Mouse (Mus musculus): ENCODE measurements around the gene Nell1.
"Not testable (repeated sequence)": the region's sequence is repeated elsewhere in the genome, so short reads cannot be mapped to it uniquely, and the experiment has no call there.

The Nell1 gene

GRCm38 (mm10) chr7:49974841-49975440 is at the start of gene Nell1:
TSS of gene Nell1 (plus strand) at chr7:49974864.
- DNase-seq (ENCODE audit: low spot score in 2 of 2) = peak; percentile 24 to 45

- DNase-seq (ENCODE audit: low spot score in 2 of 2) = no peak
Measured at GRCm38 (mm10) chr7:49928571-49928970, 46.1 kb upstream of the Nell1 start.

GRCm38 (mm10) chr7:49929999-49930398 is 44.7 kb upstream of the Nell1 start:
- no peak for DNase-seq (ENCODE audit: low spot score in 2 of 2)

- DNase-seq (ENCODE audit: low spot score in 2 of 2) = not testable (repeated sequence)
Measured at GRCm38 (mm10) chr7:49933386-49934115, 41.1 kb upstream of the Nell1 start.

- peak; percentile 28 to 45 for DNase-seq (ENCODE audit: low spot score in 2 of 2)
Measured at GRCm38 (mm10) chr7:49936821-49937220, 37.8 kb upstream of the Nell1 start.

- DNase-seq (ENCODE audit: low spot score in 2 of 2) = no peak
Measured at GRCm38 (mm10) chr7:49942023-49942422, 32.6 kb upstream of the Nell1 start.

GRCm38 (mm10) chr7:49942490-49942889 is 32.2 kb upstream of the Nell1 start:
- no peak for DNase-seq (ENCODE audit: low spot score in 2 of 2)

- DNase-seq (ENCODE audit: low spot score in 2 of 2) = no peak
Measured at GRCm38 (mm10) chr7:49946691-49947090, 28.0 kb upstream of the Nell1 start.

GRCm38 (mm10) chr7:49953546-49954181 is 21.0 kb upstream of the Nell1 start:
- DNase-seq (ENCODE audit: low spot score in 2 of 2) = peak; percentile 22 to 36

- DNase-seq (ENCODE audit: low spot score in 2 of 2) = no peak
Measured at GRCm38 (mm10) chr7:49954834-49955233, 19.8 kb upstream of the Nell1 start.

GRCm38 (mm10) chr7:49957142-49957541 is 17.5 kb upstream of the Nell1 start:
- DNase-seq (ENCODE audit: low spot score in 2 of 2) = no peak

GRCm38 (mm10) chr7:49963764-49964163 is 10.9 kb upstream of the Nell1 start:
- no peak for DNase-seq (ENCODE audit: low spot score in 2 of 2)

- DNase-seq (ENCODE audit: low spot score in 2 of 2) = no peak
Measured at GRCm38 (mm10) chr7:49969516-49969915, 5.1 kb upstream of the Nell1 start.

- peak; percentile 52 to 58 for DNase-seq (ENCODE audit: low spot score in 2 of 2)
Measured at GRCm38 (mm10) chr7:49975441-49976121, 917 bp downstream of the Nell1 start.

- DNase-seq (ENCODE audit: low spot score in 2 of 2) = peak in 1 of 2 experiments; percentile 12
Measured at GRCm38 (mm10) chr7:49981511-49982227, 7.0 kb downstream of the Nell1 start.

DNA sequence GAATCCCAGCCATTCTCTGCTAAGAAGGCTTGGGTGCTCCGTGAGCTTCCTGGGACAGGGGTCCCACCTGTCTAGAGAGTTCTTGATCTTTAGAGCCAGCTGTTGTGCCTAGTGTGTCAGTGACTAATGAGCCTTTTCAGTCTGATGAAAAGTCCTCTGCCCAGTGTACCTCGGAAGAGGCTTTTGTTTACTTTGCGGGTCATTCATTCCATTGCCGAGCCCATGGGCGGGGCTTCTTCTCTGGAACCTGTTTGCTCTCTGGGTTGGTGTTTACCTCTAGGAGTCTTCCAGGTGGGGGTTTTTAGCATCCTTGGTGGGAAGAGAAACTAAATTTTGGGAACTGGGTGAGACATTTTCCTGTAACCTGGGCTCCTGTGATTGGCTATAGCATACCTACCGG is 10.0 kb downstream of the Nell1 start:
- DNase-seq (ENCODE audit: low spot score in 2 of 2) = no peak

DNA sequence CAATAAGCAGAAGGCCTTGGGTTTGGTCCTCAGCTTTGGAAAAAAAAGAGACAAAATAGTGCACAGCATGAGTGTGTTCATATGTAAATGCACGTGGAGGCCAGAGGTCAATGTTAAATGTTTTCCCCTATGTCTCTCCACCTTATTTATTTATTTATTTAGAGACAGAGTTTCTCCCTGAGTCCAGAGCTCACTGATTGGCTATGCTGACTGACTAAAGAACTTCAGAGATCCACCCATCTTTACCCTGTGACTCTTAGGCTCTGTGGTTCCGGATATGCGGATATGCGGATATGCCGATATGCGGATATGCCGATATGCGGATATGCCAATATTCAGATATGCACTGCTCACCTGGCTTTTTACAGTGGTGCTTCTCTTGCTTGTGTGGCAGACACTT is 11.3 kb downstream of the Nell1 start:
- no peak for DNase-seq (ENCODE audit: low spot score in 2 of 2)

- no peak for DNase-seq (ENCODE audit: low spot score in 2 of 2)
Measured at GRCm38 (mm10) chr7:49999321-49999720, 24.7 kb downstream of the Nell1 start.

DNA sequence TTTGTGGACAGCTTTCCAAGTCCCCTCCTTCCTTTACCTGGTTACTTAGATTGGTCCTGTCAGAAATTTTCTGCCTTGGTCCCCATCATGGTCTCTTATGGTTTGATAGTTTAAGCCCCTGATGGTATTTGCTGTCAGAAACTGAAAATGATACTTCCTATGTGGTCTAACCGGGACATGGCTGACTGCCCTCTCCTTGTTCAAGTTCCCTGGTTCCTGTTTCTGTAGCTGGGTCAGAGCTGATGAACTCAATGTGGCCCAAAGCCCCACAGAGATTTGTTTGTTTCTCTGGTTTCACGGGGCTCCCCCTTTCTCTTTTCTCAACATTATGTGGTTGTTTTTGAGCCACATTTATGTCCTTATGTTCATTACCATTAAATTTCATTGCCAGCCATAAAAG is 30.6 kb downstream of the Nell1 start:
- no peak for DNase-seq (ENCODE audit: low spot score in 2 of 2)

DNA sequence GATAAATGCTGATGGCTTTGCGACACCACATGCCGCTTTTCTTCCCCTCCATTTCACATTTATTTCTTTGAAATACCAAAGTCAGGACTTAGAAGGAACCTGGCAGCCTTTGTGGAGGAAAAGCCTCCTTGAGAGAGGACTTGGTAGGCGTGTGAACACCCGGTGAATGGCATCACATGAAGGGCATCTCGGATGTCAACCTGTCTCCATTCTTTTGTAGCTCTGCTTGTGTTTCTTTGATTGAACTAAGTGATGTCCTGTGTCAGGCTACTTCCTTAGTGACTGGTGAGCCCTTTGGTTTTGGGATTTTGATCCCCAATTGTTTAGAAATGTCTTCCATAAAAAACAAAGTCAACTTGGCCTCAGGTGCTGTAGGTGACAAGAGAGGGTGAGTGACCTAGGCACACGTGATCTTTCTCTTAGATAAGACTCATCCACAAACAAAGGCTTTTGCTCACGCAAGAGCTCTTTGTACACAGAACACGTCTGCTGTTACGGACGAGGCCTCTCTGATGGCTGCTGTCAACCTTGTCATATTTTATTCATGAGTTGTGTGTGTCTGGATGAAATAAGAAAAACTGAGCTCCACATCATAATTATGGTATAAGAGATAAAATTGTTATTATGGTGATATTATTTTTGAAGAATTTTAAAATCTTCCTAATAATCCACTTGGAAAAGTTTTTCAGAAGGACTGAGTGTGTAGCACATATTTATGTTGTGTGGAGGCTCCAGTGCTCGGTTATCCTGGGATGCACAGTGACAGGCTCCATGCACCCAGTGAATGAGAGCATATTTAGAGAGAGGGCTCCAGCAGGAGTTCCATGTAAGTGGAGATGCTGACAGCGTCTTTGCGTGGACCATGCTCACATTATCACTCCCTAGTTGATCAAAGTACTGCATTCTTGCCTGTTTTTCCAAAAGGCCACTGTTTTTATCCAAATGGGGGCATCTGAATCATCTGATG is 60.8 kb downstream of the Nell1 start:
- DNase-seq (ENCODE audit: low spot score in 2 of 2) = no peak

DNA sequence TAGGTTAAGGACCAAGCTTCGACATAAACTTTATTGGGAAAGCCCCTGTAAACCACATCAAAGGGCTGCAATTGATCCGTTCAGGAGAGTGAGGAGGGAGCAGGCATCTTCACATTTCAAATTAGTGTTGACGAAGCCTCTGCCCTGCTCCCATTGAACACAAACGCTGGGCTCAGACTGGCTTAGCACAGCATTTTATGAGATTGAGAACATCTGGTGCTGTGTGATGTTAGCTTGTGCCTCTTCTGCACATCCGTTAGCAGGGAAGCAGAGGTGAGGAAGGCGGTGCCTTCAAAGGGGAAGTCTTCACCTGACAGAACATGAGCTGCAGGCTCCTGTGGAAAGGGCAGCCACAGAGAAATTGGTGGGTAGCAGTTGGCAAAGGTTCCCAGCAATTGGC is 66.4 kb downstream of the Nell1 start:
- no peak for DNase-seq (ENCODE audit: low spot score in 2 of 2)

Measured in right cerebral cortex, adult 2 months (tissue).